Mouse (Mus musculus) left cerebral cortex, adult 18-20 months (tissue): ENCODE results near the gene P4ha1. TPM values are rescaled to one million over a fixed set of nuclear protein-coding genes. Genes with fewer than 3 reads are reported as not detected.

Source experiments
- total RNA-seq, 2 experiments: library from RNA; stranded (reverse); gene quantifications; 2 replicates each; pipeline ENCODE4 v1.2.3; 2021

The P4ha1 gene
- total RNA-seq, 2 experiments from 2014 or later, result 44.8 to 49.7 TPM

Other genes with a start within 250 kb of the P4ha1 start
- 1 to 10 TPM; 5.5 to 7.1 TPM for gene Sept10, start 101.4 kb upstream of the P4ha1 start, total RNA-seq
- 1 to 10 TPM; 6.9 to 7.8 TPM for gene Sowahc, start 101.3 kb upstream of the P4ha1 start, total RNA-seq
- 10 to 100 TPM; 46.4 to 50.8 TPM for gene Gm10273, start 72.3 kb downstream of the P4ha1 start, total RNA-seq
- gene Pla2g12b, start 80.4 kb downstream of the P4ha1 start, total RNA-seq, result not detected
- gene Oit3, start 118.5 kb downstream of the P4ha1 start, total RNA-seq, result under 1 TPM; 0.19 to 0.35 TPM